Mouse (Mus musculus): Measurements from ENCODE around the gene Dlgap5.

DNA sequence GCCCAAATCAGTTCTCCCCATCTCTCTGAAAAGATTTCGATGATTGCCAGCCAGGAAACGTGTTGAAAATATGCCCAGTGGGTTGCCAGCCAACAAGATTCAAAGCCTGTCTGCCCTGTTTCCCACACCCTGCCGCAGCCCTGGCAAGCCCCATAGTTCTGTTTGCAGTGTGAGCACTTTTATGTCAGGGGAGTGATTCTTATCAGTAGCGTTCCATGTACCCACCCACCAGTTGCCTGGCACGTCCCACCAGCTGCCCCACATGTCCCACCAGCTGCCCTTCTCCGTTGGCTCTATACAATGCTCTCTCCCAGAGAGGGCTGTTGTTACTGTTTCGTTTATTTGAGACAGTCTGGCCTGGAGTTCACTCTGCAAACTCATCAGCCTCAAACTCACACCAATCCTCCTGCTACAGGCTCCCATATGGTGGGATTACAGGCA, 51.3 kb downstream of the Dlgap5 start:
- TF ChIP-seq POLR2A (IDR thresholded peaks at IDR 0.05; ENCODE audit: low read depth, low read length) (no peak), CTCF (IDR thresholded peaks at IDR 0.05; ENCODE audit: extremely low read depth, insufficient read length, insufficient replicate concordance, low read depth, low read length) (no peak)
